Mouse (Mus musculus): Measurements from ENCODE around the gene Tbk1.
A peak's percentile ranks its signal among the peaks of the same experiment; 100 is the strongest.

The Tbk1 gene

GRCm38 (mm10) chr10:121587371-121587840, 819 bp upstream of the Tbk1 start:
- DNase-seq (ENCODE audit: low spot score) = no peak

GRCm38 (mm10) chr10:121585791-121586642, 570 bp downstream of the Tbk1 start:
- DNase-seq (ENCODE audit: low spot score) = no peak

- DNase-seq (ENCODE audit: low spot score) = no peak
Observed at GRCm38 (mm10) chr10:121585056-121585790, 1.4 kb downstream of the Tbk1 start.

- DNase-seq (ENCODE audit: low spot score) = no peak
Observed at GRCm38 (mm10) chr10:121584033-121584432, 2.6 kb downstream of the Tbk1 start.

GRCm38 (mm10) chr10:121583016-121583415, 3.6 kb downstream of the Tbk1 start:
- no peak for DNase-seq (ENCODE audit: low spot score)

GRCm38 (mm10) chr10:121582287-121582686, 4.3 kb downstream of the Tbk1 start:
- no peak for DNase-seq (ENCODE audit: low spot score)

GRCm38 (mm10) chr10:121581405-121581804, 5.2 kb downstream of the Tbk1 start:
- DNase-seq (ENCODE audit: low spot score) = no peak

- no peak for DNase-seq (ENCODE audit: low spot score)
Observed at GRCm38 (mm10) chr10:121580381-121580780, 6.2 kb downstream of the Tbk1 start.

- DNase-seq (ENCODE audit: low spot score) = no peak
Observed at GRCm38 (mm10) chr10:121576372-121576771, 10.2 kb downstream of the Tbk1 start.

- no peak for DNase-seq (ENCODE audit: low spot score)
Observed at GRCm38 (mm10) chr10:121571511-121572147, 15.0 kb downstream of the Tbk1 start.

GRCm38 (mm10) chr10:121571031-121571430, 15.6 kb downstream of the Tbk1 start:
- DNase-seq (ENCODE audit: low spot score) = no peak

- no peak for DNase-seq (ENCODE audit: low spot score)
Observed at GRCm38 (mm10) chr10:121569796-121570195, 16.8 kb downstream of the Tbk1 start.

- DNase-seq (ENCODE audit: low spot score) = peak; percentile 89
Observed at GRCm38 (mm10) chr10:121569001-121569589, 17.5 kb downstream of the Tbk1 start.

GRCm38 (mm10) chr10:121568534-121568933, 18.1 kb downstream of the Tbk1 start:
- no peak for DNase-seq (ENCODE audit: low spot score)

- DNase-seq (ENCODE audit: low spot score) = no peak
Observed at GRCm38 (mm10) chr10:121568026-121568425, 18.6 kb downstream of the Tbk1 start.

- DNase-seq (ENCODE audit: low spot score) = no peak
Observed at GRCm38 (mm10) chr10:121564447-121564846, 22.1 kb downstream of the Tbk1 start.

- DNase-seq (ENCODE audit: low spot score) = no peak
Observed at GRCm38 (mm10) chr10:121558231-121558630, 28.4 kb downstream of the Tbk1 start.

GRCm38 (mm10) chr10:121556263-121556662, 30.3 kb downstream of the Tbk1 start:
- no peak for DNase-seq (ENCODE audit: low spot score)

GRCm38 (mm10) chr10:121550334-121550733, 36.3 kb downstream of the Tbk1 start:
- DNase-seq (ENCODE audit: low spot score) = no peak

- DNase-seq (ENCODE audit: low spot score) = no peak
Observed at GRCm38 (mm10) chr10:121549670-121550069, 36.9 kb downstream of the Tbk1 start.

GRCm38 (mm10) chr10:121547162-121547561, 39.4 kb downstream of the Tbk1 start:
- no peak for DNase-seq (ENCODE audit: low spot score)

GRCm38 (mm10) chr10:121543577-121543976, 43.0 kb downstream of the Tbk1 start:
- no peak for DNase-seq (ENCODE audit: low spot score)
